In genomic region chr2:101597186-101597585, GRCm38 (mm10) we compare ENCODE assay signal across 14 mouse cellular contexts. TPM values are rescaled to one million over a fixed set of nuclear protein-coding genes. Genes with fewer than 3 reads are reported as not detected.
DNase-seq lines count a peak whose midpoint lies in the region; ATAC-seq and TF ChIP-seq lines count a peak whose summit lies in the region.
"Had no signal": no experiment of that assay in that cellular context is flagged by ENCODE, and none has a peak within 500 bp of the region (broad histone marks: within the 10 kb centered on the region; RNA-seq: fewer than 3 reads in every experiment).

No protein-coding gene starts in this region.

- H3K9me3 ChIP-seq in intestine, postnatal 0 days (ENCODE audit: control insufficient read depth): no peaks in the 10 kb centered on the region
- no peaks in the 10 kb centered on the region for H3K9me3 ChIP-seq in intestine, embryonic 15.5 days
- H3K9me3 ChIP-seq in midbrain, embryonic 13.5 days: no peaks in the 10 kb centered on the region
- H3K9me3 ChIP-seq in midbrain, embryonic 11.5 days (ENCODE audit: control insufficient read depth, low read length): no peaks in the 10 kb centered on the region
- H3K9me3 ChIP-seq: limb, embryonic 15.5 days; stomach, embryonic 15.5 days had no signal

- DNase-seq in midbrain, embryonic 11.5 days (ENCODE audit: low spot score, missing footprints): no peak
- peak; percentile 34 for DNase-seq in retina, postnatal 1 day
- no peak for DNase-seq in layer of hippocampus, adult 9-10 months (ENCODE audit: low spot score)
- DNase-seq: gastrocnemius, postnatal 10 days had no signal

- H3K36me3 ChIP-seq in intestine, postnatal 0 days (ENCODE audit: control insufficient read depth, insufficient read depth): no peaks in the 10 kb centered on the region
- no peaks in the 10 kb centered on the region for H3K36me3 ChIP-seq in intestine, embryonic 15.5 days
- no peaks in the 10 kb centered on the region for H3K36me3 ChIP-seq in midbrain, embryonic 13.5 days
- H3K36me3 ChIP-seq in midbrain, embryonic 11.5 days (ENCODE audit: control insufficient read depth, insufficient read depth, low read length): no peaks in the 10 kb centered on the region
- H3K36me3 ChIP-seq: limb, embryonic 15.5 days; stomach, embryonic 15.5 days had no signal

- no peak for ATAC-seq in intestine, postnatal 0 days
- no peak for ATAC-seq in intestine, embryonic 15.5 days
- no peak for ATAC-seq in midbrain, embryonic 13.5 days
- no peak for ATAC-seq in midbrain, embryonic 11.5 days (ENCODE audit: low FRiP score)
- peak; percentile 40 for ATAC-seq in activated CD4-positive, CD25-positive, alpha-beta regulatory T cell, adult 4 months
- ATAC-seq in erythroid progenitor cell, adult 5-6 weeks (replicated peaks; ENCODE audit: low FRiP score, poor library complexity, severe bottlenecking): no peak

- H3K27ac ChIP-seq in intestine, postnatal 0 days (ENCODE audit: low read depth, low read length): no peak overlapping the region
- H3K27ac ChIP-seq in intestine, embryonic 15.5 days: no peak overlapping the region
- H3K27ac ChIP-seq in midbrain, embryonic 13.5 days: 0 out of 2 replicates have a peak overlapping the region, but pooled peaks have one; percentile 30
- H3K27ac ChIP-seq in midbrain, embryonic 11.5 days (ENCODE audit: low read depth, low read length): no peak overlapping the region
- H3K27ac ChIP-seq: limb, embryonic 15.5 days; stomach, embryonic 15.5 days had no signal

- no peak overlapping the region for H3K4me3 ChIP-seq in intestine, postnatal 0 days (ENCODE audit: low read depth, low read length)
- no peak overlapping the region for H3K4me3 ChIP-seq in intestine, embryonic 15.5 days (replicated peaks)
- no peak overlapping the region for H3K4me3 ChIP-seq in midbrain, embryonic 13.5 days (replicated peaks)
- H3K4me3 ChIP-seq in midbrain, embryonic 11.5 days (ENCODE audit: low read depth, low read length): no peak overlapping the region
- H3K4me3 ChIP-seq: limb, embryonic 15.5 days; stomach, embryonic 15.5 days had no signal

- H3K9ac ChIP-seq in intestine, postnatal 0 days (ENCODE audit: low read depth, low read length): no peak overlapping the region
- no peak overlapping the region for H3K9ac ChIP-seq in intestine, embryonic 15.5 days
- H3K9ac ChIP-seq in midbrain, embryonic 13.5 days (replicated peaks): no peak overlapping the region
- no peak overlapping the region for H3K9ac ChIP-seq in midbrain, embryonic 11.5 days (ENCODE audit: low read length)
- H3K9ac ChIP-seq: limb, embryonic 15.5 days; stomach, embryonic 15.5 days had no signal

- H3K4me1 ChIP-seq in intestine, postnatal 0 days (replicated peaks; ENCODE audit: control insufficient read depth, insufficient read depth, low read length): no peaks in the 10 kb centered on the region
- no peaks in the 10 kb centered on the region for H3K4me1 ChIP-seq in intestine, embryonic 15.5 days (replicated peaks)
- H3K4me1 ChIP-seq in midbrain, embryonic 13.5 days (replicated peaks): peaks cover 50% of the 10 kb centered on the region
- peaks cover 17% of the 10 kb centered on the region; the same call in 1 of the 2 replicates for H3K4me1 ChIP-seq in midbrain, embryonic 11.5 days (ENCODE audit: control insufficient read depth, insufficient read depth, low read length)

- H3K27me3 ChIP-seq in intestine, postnatal 0 days (replicated peaks; ENCODE audit: control insufficient read depth, insufficient read depth, low read length): no peaks in the 10 kb centered on the region
- H3K27me3 ChIP-seq in intestine, embryonic 15.5 days (replicated peaks): no peaks in the 10 kb centered on the region
- H3K27me3 ChIP-seq in midbrain, embryonic 13.5 days: no peaks in the 10 kb centered on the region
- H3K27me3 ChIP-seq in midbrain, embryonic 11.5 days (ENCODE audit: control insufficient read depth, insufficient read depth, low read length): no peaks in the 10 kb centered on the region
- H3K27me3 ChIP-seq: limb, embryonic 15.5 days; stomach, embryonic 15.5 days had no signal

- H3K4me2 ChIP-seq in intestine, postnatal 0 days (replicated peaks; ENCODE audit: low read depth): no peak overlapping the region
- no peak overlapping the region for H3K4me2 ChIP-seq in intestine, embryonic 15.5 days (replicated peaks)
- no peak overlapping the region for H3K4me2 ChIP-seq in midbrain, embryonic 13.5 days (replicated peaks)
- no peak overlapping the region for H3K4me2 ChIP-seq in midbrain, embryonic 11.5 days
- H3K4me2 ChIP-seq: limb, embryonic 15.5 days; stomach, embryonic 15.5 days had no signal

- TF ChIP-seq CTCF in intestine, postnatal 0 days (IDR thresholded peaks at IDR 0.05; ENCODE audit: low read depth): peak; percentile 65

RNA-seq across cellular contexts. Expression of gene Rag2, which starts 27.3 kb away (rescaled TPM):
- not detected in 2 replicates for polyA plus RNA-seq in intestine, postnatal 0 days (2015; fragmentation: Nextera tagmentation; extraction: Ambion mirVana)
- 0.08 and 0.09 TPM in 2 replicates for polyA plus RNA-seq in intestine, embryonic 15.5 days (2015; fragmentation: Nextera tagmentation; extraction: Ambion mirVana)
- polyA plus RNA-seq in midbrain, embryonic 13.5 days (2015; fragmentation: Nextera tagmentation; extraction: Ambion mirVana): not detected in 2 replicates
- 0.05 TPM in 1 of 2 replicates, not detected in the other for polyA plus RNA-seq in midbrain, embryonic 11.5 days (2014; fragmentation: Nextera tagmentation; extraction: Ambion mirVana)
- not detected for polyA plus RNA-seq in activated CD4-positive, CD25-positive, alpha-beta regulatory T cell, adult 4 months (2017; shearing (Covaris generic))
- 1.8 and 9.6 TPM in 2 replicates for total RNA-seq in erythroid progenitor cell, adult 5-6 weeks (2015; ENCODE audit: low replicate concordance)
- 1.3 and 1.8 TPM in 2 replicates for total RNA-seq in erythroid progenitor cell, adult 5-6 weeks (2017; ENCODE audit: low replicate concordance)
- total RNA-seq: ES-E14; layer of hippocampus, adult 8-10 months had no signal
- polyA plus RNA-seq: heart, embryonic 14.5 days; limb, embryonic 15.5 days had no signal

RNA-seq across cellular contexts. Expression of gene Rag1, which starts 52.1 kb away (rescaled TPM):
- polyA plus RNA-seq in intestine, postnatal 0 days (2015; fragmentation: Nextera tagmentation; extraction: Ambion mirVana): not detected in 2 replicates
- 0.03 TPM in 1 of 2 replicates, not detected in the other for polyA plus RNA-seq in intestine, embryonic 15.5 days (2015; fragmentation: Nextera tagmentation; extraction: Ambion mirVana)
- polyA plus RNA-seq in midbrain, embryonic 13.5 days (2015; fragmentation: Nextera tagmentation; extraction: Ambion mirVana): 0.05 and 0.14 TPM in 2 replicates
- 0.12 TPM in 2 replicates for polyA plus RNA-seq in midbrain, embryonic 11.5 days (2014; fragmentation: Nextera tagmentation; extraction: Ambion mirVana)
- not detected for polyA plus RNA-seq in activated CD4-positive, CD25-positive, alpha-beta regulatory T cell, adult 4 months (2017; shearing (Covaris generic))
- 9.7 and 13.4 TPM in 2 replicates for total RNA-seq in erythroid progenitor cell, adult 5-6 weeks (2015; ENCODE audit: low replicate concordance)
- total RNA-seq in erythroid progenitor cell, adult 5-6 weeks (2017; ENCODE audit: low replicate concordance): 9.8 and 10.7 TPM in 2 replicates
- total RNA-seq: ES-E14 had no signal
- polyA plus RNA-seq: heart, embryonic 14.5 days had no signal

RNA-seq across cellular contexts. Expression of gene B230118H07Rik, which starts 52.1 kb away (rescaled TPM):
- 31.0 and 33.6 TPM in 2 replicates for polyA plus RNA-seq in intestine, postnatal 0 days (2015; fragmentation: Nextera tagmentation; extraction: Ambion mirVana)
- polyA plus RNA-seq in intestine, embryonic 15.5 days (2015; fragmentation: Nextera tagmentation; extraction: Ambion mirVana): 52.0 and 57.2 TPM in 2 replicates
- 51.5 and 52.4 TPM in 2 replicates for polyA plus RNA-seq in midbrain, embryonic 13.5 days (2015; fragmentation: Nextera tagmentation; extraction: Ambion mirVana)
- polyA plus RNA-seq in midbrain, embryonic 11.5 days (2014; fragmentation: Nextera tagmentation; extraction: Ambion mirVana): 64.4 and 67.8 TPM in 2 replicates
- polyA plus RNA-seq in activated CD4-positive, CD25-positive, alpha-beta regulatory T cell, adult 4 months (2017; shearing (Covaris generic)): 1 to 10 TPM; 2.4 to 2.5 TPM
- 9.6 and 17.7 TPM in 2 replicates for total RNA-seq in erythroid progenitor cell, adult 5-6 weeks (2015; ENCODE audit: low replicate concordance)
- total RNA-seq in erythroid progenitor cell, adult 5-6 weeks (2017; ENCODE audit: low replicate concordance): 6.2 and 10.4 TPM in 2 replicates
